Comparison of ENCODE assay signal across 23 mouse cellular contexts in the genomic region with DNA sequence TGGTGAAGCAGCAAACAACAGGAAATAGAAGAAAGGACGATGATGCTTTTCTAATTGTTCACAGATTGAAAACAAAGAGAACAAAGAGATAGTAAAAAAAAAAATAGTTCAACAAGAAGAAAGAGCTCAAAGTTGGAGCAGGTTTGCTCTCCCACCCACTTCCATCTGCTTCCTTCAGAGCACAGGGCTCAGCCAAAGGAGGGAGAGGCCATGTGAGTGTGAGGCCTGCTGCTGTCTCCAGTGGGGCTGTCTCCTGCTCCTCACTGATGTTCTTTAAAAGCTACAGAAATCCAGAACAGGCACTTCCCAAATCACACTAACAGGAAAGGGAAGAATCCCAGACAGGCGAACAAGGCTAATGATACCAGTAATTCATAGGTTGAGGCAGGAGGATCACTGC.
A peak's percentile ranks its signal among the peaks of the same experiment; 100 is the strongest.
DNase-seq lines count a peak whose midpoint lies in the region; ATAC-seq and TF ChIP-seq lines count a peak whose summit lies in the region.
"Had no signal": no experiment of that assay in that cellular context is flagged by ENCODE, and none has a peak within 500 bp of the region (broad histone marks: within the 10 kb centered on the region; RNA-seq: fewer than 3 reads in every experiment).

No protein-coding gene starts in this region.

- no peaks in the 10 kb centered on the region for H3K9me3 ChIP-seq in kidney, postnatal 0 days (replicated peaks; ENCODE audit: low read length)
- no peaks in the 10 kb centered on the region for H3K9me3 ChIP-seq in stomach, postnatal 0 days (ENCODE audit: control insufficient read depth, low read length)

- no peak overlapping the region for H3K4me2 ChIP-seq in kidney, postnatal 0 days (ENCODE audit: low read length)
- H3K4me2 ChIP-seq in stomach, postnatal 0 days (replicated peaks; ENCODE audit: low read depth): no peak overlapping the region

- 63% methylated on average over 2 of the region's 2 CpGs for WGBS in kidney, postnatal 0 days
- WGBS in stomach, postnatal 0 days: 71% methylated on average over 2 of the region's 2 CpGs

- intact Hi-C loops in heart, postnatal 36 days (cut with DNase I): no loop called here

- H3K9ac ChIP-seq in kidney, postnatal 0 days (ENCODE audit: low read depth, low read length): no peak overlapping the region
- H3K9ac ChIP-seq in stomach, postnatal 0 days (ENCODE audit: low read length): no peak overlapping the region

- no peak for DNase-seq in frontal cortex, postnatal 14 days (ENCODE audit: low spot score in 2 of 2)
- peak; percentile 4 for DNase-seq in kidney, postnatal 0 days (ENCODE audit: low spot score)
- no peak for DNase-seq in kidney, postnatal 25 days
- peak; percentile 56 for DNase-seq in brain, adult 2 months (ENCODE audit: low read depth, low spot score)
- DNase-seq in telencephalon, adult 2 months (ENCODE audit: low read depth, low spot score): peak; percentile 17
- no peak for DNase-seq in stomach, postnatal 0 days (ENCODE audit: low spot score)
- DNase-seq in heart, postnatal 36 days: no peak
- DNase-seq: adrenal gland, adult 2 months; adrenal gland, adult 8-10 months; adrenal gland, postnatal 10 days; adrenal gland, postnatal 14 days; adrenal gland, postnatal 25 days; adrenal gland, postnatal 36 days; B cell, adult 2 months; cerebellum, adult 11 months; cerebellum, adult 11-12 months; cerebellum, adult 18-20 months had no signal

- TF ChIP-seq CTCF in kidney, postnatal 0 days (IDR thresholded peaks at IDR 0.05; ENCODE audit: low read depth): no peak
- TF ChIP-seq CTCF in stomach, postnatal 0 days (IDR thresholded peaks at IDR 0.05; ENCODE audit: low read depth): no peak

- H3K27me3 ChIP-seq in kidney, postnatal 0 days (ENCODE audit: insufficient read depth, low read length): no peaks in the 10 kb centered on the region
- H3K27me3 ChIP-seq in stomach, postnatal 0 days (ENCODE audit: control insufficient read depth, insufficient read depth, low read length): no peaks in the 10 kb centered on the region
- H3K27me3 ChIP-seq: CH12.LX, Patski had no signal

- H3K4me3 ChIP-seq in kidney, postnatal 0 days (replicated peaks; ENCODE audit: low read depth, low read length): no peak overlapping the region
- H3K4me3 ChIP-seq in stomach, postnatal 0 days (ENCODE audit: low read depth, low read length): no peak overlapping the region

- H3K4me1 ChIP-seq in kidney, postnatal 0 days (replicated peaks; ENCODE audit: insufficient read depth, low read length): no peaks in the 10 kb centered on the region
- H3K4me1 ChIP-seq in stomach, postnatal 0 days (replicated peaks; ENCODE audit: control insufficient read depth, insufficient read depth): no peaks in the 10 kb centered on the region

- ATAC-seq in frontal cortex, adult (ENCODE audit: low TSS enrichment): peak; percentile 81
- ATAC-seq in kidney, postnatal 0 days (replicated peaks; ENCODE audit: low FRiP score, low read depth): no peak
- ATAC-seq in stomach, postnatal 0 days (ENCODE audit: low FRiP score, low TSS enrichment): no peak
- ATAC-seq: activated CD4-positive, CD25-positive, alpha-beta regulatory T cell, adult 4 months; CD4-positive, CD25-positive, alpha-beta regulatory T cell, adult 4 months; Patski had no signal

- no peaks in the 10 kb centered on the region for H3K36me3 ChIP-seq in kidney, postnatal 0 days (ENCODE audit: insufficient read depth, low read length)
- no peaks in the 10 kb centered on the region for H3K36me3 ChIP-seq in stomach, postnatal 0 days (ENCODE audit: control insufficient read depth, insufficient read depth, low read length)
- H3K36me3 ChIP-seq: G1E had no signal

- no peak overlapping the region for H3K27ac ChIP-seq in kidney, postnatal 0 days
- no peak overlapping the region for H3K27ac ChIP-seq in stomach, postnatal 0 days (replicated peaks)

- TF ChIP-seq EP300 in stomach, postnatal 0 days (optimal IDR thresholded peaks at IDR 0.05): no peak

Comparison
In these comparisons a context has a peak if more than half of its experiments do, and no peak if none do; other contexts are left out.
1. DNase-seq: peak in kidney, postnatal 0 days (single experiment), brain, adult 2 months (single experiment) and telencephalon, adult 2 months (single experiment); none in frontal cortex, postnatal 14 days (0 of 2), kidney, postnatal 25 days (0 of 2), stomach, postnatal 0 days (single experiment) and heart, postnatal 36 days (0 of 2).